Mouse (Mus musculus) myocyte (in vitro differentiated cells): ENCODE measurements around the gene Gm5565. TPM values are rescaled to one million over a fixed set of nuclear protein-coding genes. Genes with fewer than 3 reads are reported as not detected.
"Not testable (repeated sequence)": the region's sequence is repeated elsewhere in the genome, so short reads cannot be mapped to it uniquely, and the experiment has no call there.

Experiments
- H3K27me3 ChIP-seq: one replicate; pipeline ENCODE4 v1.6.1; 2011; ENCODE audit not compliant: control insufficient read depth, insufficient read depth, insufficient read length
- H3K36me3 ChIP-seq: one replicate; pipeline ENCODE4 v1.6.1; 2011; ENCODE audit not compliant: control insufficient read depth, insufficient read depth
- H3K4me2 ChIP-seq: one replicate; pipeline ENCODE4 v1.6.1; 2011; ENCODE audit warnings: low read depth, control low read depth
- H3K4me3 ChIP-seq: one replicate; pipeline ENCODE4 v1.5.1; 2011; ENCODE audit warnings: mild to moderate bottlenecking, control low read depth, moderate library complexity
- H3K79me2 ChIP-seq: one replicate; pipeline ENCODE4 v1.6.1; 2011; ENCODE audit not compliant: control insufficient read depth, insufficient read depth
- H3ac ChIP-seq: one replicate; pipeline ENCODE4 v1.6.1; 2011; ENCODE audit not compliant: control insufficient read depth, insufficient read length
- CEBPB ChIP-seq: IDR thresholded peaks from 2 replicates; pipeline ENCODE4 v1.6.1; 2011; ENCODE audit warnings: mild to moderate bottlenecking, moderate library complexity; ENCODE audit not compliant: poor library complexity, insufficient read depth, severe bottlenecking
- E2F4 ChIP-seq: IDR thresholded peaks from one replicate; pipeline ENCODE4 v1.6.1; 2011; ENCODE audit warnings: mild to moderate bottlenecking, control low read depth, moderate library complexity; ENCODE audit not compliant: insufficient read depth
- MAX ChIP-seq: IDR thresholded peaks from one replicate; pipeline ENCODE4 v1.6.1; 2011; ENCODE audit warnings: low read depth, mild to moderate bottlenecking, control low read depth
- MYOD1 ChIP-seq, 3 experiments: IDR thresholded peaks; one replicate each; pipeline ENCODE4 v1.6.1; 2011; ENCODE audit warnings: control low read depth in 2 of 3, low read depth in 2 of 3, mild to moderate bottlenecking in 2 of 3, moderate library complexity in 1 of 3; ENCODE audit not compliant: insufficient read length in 2 of 3, control insufficient read depth in 1 of 3
- MYOG ChIP-seq, 3 experiments: IDR thresholded peaks; one replicate each; pipeline ENCODE4 v1.6.1; 2011; ENCODE audit warnings: control low read depth in 2 of 3, low read depth in 2 of 3, mild to moderate bottlenecking in 2 of 3; ENCODE audit not compliant: insufficient read length in 2 of 3, control insufficient read depth in 1 of 3, insufficient read depth in 1 of 3
- POLR2A ChIP-seq: IDR thresholded peaks from one replicate; pipeline ENCODE4 v1.6.1; 2011; ENCODE audit warnings: low read depth, mild to moderate bottlenecking, control low read depth, moderate library complexity; ENCODE audit not compliant: insufficient read length
- POLR2AphosphoS2 ChIP-seq: IDR thresholded peaks from one replicate; pipeline ENCODE4 v1.6.1; 2011; ENCODE audit warnings: low read depth, control low read depth; ENCODE audit not compliant: insufficient read length
- REST ChIP-seq: IDR thresholded peaks from one replicate; pipeline ENCODE4 v1.6.1; 2011; ENCODE audit warnings: mild to moderate bottlenecking, control low read depth, moderate library complexity; ENCODE audit not compliant: insufficient read depth, insufficient read length
- SRF ChIP-seq: IDR thresholded peaks from one replicate; pipeline ENCODE4 v1.6.1; 2011; ENCODE audit warnings: low read depth; ENCODE audit not compliant: control insufficient read depth, insufficient read length
- TCF12 ChIP-seq: IDR thresholded peaks from one replicate; pipeline ENCODE4 v1.6.1; 2011; ENCODE audit warnings: mild to moderate bottlenecking, control low read depth; ENCODE audit not compliant: poor library complexity, insufficient read depth, severe bottlenecking
- TCF3 ChIP-seq: IDR thresholded peaks from one replicate; pipeline ENCODE4 v1.6.1; 2011; ENCODE audit warnings: low read depth, control low read depth; ENCODE audit not compliant: insufficient read length
- USF1 ChIP-seq: IDR thresholded peaks from one replicate; pipeline ENCODE4 v1.6.1; 2011; ENCODE audit warnings: low read depth, mild to moderate bottlenecking, control low read depth, moderate library complexity
- polyA plus RNA-seq: library from polyadenylated mRNA; unstranded; fragments of >200 nt; fragmentation: generic; extraction: Trizol; gene quantifications from one replicate; pipeline ENCODE4 v1.2.1, GENCODE M21; 2012; ENCODE audit warnings: missing spikeins

Gene Gm5565
- polyA plus RNA-seq, 1 experiment: not detected

- Histone ChIP-seq H3ac (no peak overlapping the region), H3K79me2 (no peaks in the 10 kb centered on the region), H3K27me3 (no peaks in the 10 kb centered on the region), H3K4me2 (no peak overlapping the region), H3K4me3 (no peak overlapping the region), H3K36me3 (peaks cover 6% of the 10 kb centered on the region)
- TF ChIP-seq SRF: no peak
- TF ChIP-seq TCF12: no peak
- no peak for TF ChIP-seq MYOG (IDR thresholded peaks at IDR 0.05; ENCODE audit: control insufficient read depth in 1 of 3, insufficient read depth in 1 of 3, insufficient read length in 2 of 3, low read depth in 2 of 3)
- TF ChIP-seq POLR2AphosphoS2: no peak
- no peak for TF ChIP-seq TCF3
- TF ChIP-seq CEBPB: no peak
- TF ChIP-seq USF1: no peak
- TF ChIP-seq REST: no peak
- no peak for TF ChIP-seq POLR2A
- no peak for TF ChIP-seq MAX
- TF ChIP-seq E2F4: no peak
- TF ChIP-seq MYOD1 (IDR thresholded peaks at IDR 0.05; ENCODE audit: control insufficient read depth in 1 of 3, insufficient read length in 2 of 3, low read depth in 2 of 3): no peak
These were observed 38.7 kb upstream of the Gm5565 start for GRCm38 (mm10) chr5:146199073-146199472.

- Histone ChIP-seq H3K79me2 (no peaks in the 10 kb centered on the region), H3K4me3 (no peak overlapping the region), H3K27me3 (no peaks in the 10 kb centered on the region), H3K36me3 (no peaks in the 10 kb centered on the region), H3K4me2 (no peak overlapping the region), H3ac (no peak overlapping the region)
- TF ChIP-seq POLR2A: no peak
- no peak for TF ChIP-seq MYOG (IDR thresholded peaks at IDR 0.05; ENCODE audit: control insufficient read depth in 1 of 3, insufficient read depth in 1 of 3, insufficient read length in 2 of 3, low read depth in 2 of 3)
These were observed 33.0 kb upstream of the Gm5565 start for GRCm38 (mm10) chr5:146193360-146193759.

- Histone ChIP-seq H3K27me3 (no peaks in the 10 kb centered on the region), H3K79me2 (no peaks in the 10 kb centered on the region), H3K4me3 (no peak overlapping the region), H3K36me3 (no peaks in the 10 kb centered on the region), H3K4me2 (no peak overlapping the region), H3ac (no peak overlapping the region)
- no peak for TF ChIP-seq SRF
- no peak for TF ChIP-seq MAX
- TF ChIP-seq POLR2AphosphoS2: no peak
These were observed 30.3 kb upstream of the Gm5565 start for GRCm38 (mm10) chr5:146190501-146191269.

- TF ChIP-seq TCF3 (no peak), MYOD1 (IDR thresholded peaks at IDR 0.05; ENCODE audit: control insufficient read depth in 1 of 3, insufficient read length in 2 of 3, low read depth in 2 of 3) (no peak), CEBPB (no peak), SRF (no peak), TCF12 (no peak), REST (no peak), MYOG (IDR thresholded peaks at IDR 0.05; ENCODE audit: control insufficient read depth in 1 of 3, insufficient read depth in 1 of 3, insufficient read length in 2 of 3, low read depth in 2 of 3) (no peak), USF1 (no peak), MAX (no peak), E2F4 (no peak), POLR2AphosphoS2 (no peak), POLR2A (no peak)
- Histone ChIP-seq H3K36me3 (no peaks in the 10 kb centered on the region), H3K79me2 (no peaks in the 10 kb centered on the region), H3K4me2 (no peak overlapping the region), H3K27me3 (no peaks in the 10 kb centered on the region), H3ac (no peak overlapping the region), H3K4me3 (no peak overlapping the region)
These were observed 29.8 kb upstream of the Gm5565 start for GRCm38 (mm10) chr5:146190093-146190492.

GRCm38 (mm10) chr5:146188712-146189111 lies 28.4 kb upstream of the Gm5565 start:
- no peaks in the 10 kb centered on the region for H3K79me2 ChIP-seq
- H3K36me3 ChIP-seq: no peaks in the 10 kb centered on the region
- no peak overlapping the region for H3K4me3 ChIP-seq
- H3K27me3 ChIP-seq: no peaks in the 10 kb centered on the region
- no peak for TF ChIP-seq MYOG (IDR thresholded peaks at IDR 0.05; ENCODE audit: control insufficient read depth in 1 of 3, insufficient read depth in 1 of 3, insufficient read length in 2 of 3, low read depth in 2 of 3)
- TF ChIP-seq MAX: no peak
- no peak overlapping the region for H3ac ChIP-seq
- no peak overlapping the region for H3K4me2 ChIP-seq

GRCm38 (mm10) chr5:146188144-146188543 lies 27.8 kb upstream of the Gm5565 start:
- H3K79me2 ChIP-seq: no peaks in the 10 kb centered on the region
- no peak overlapping the region for H3K4me2 ChIP-seq
- TF ChIP-seq USF1 (no peak), TCF12 (no peak), MYOD1 (IDR thresholded peaks at IDR 0.05; ENCODE audit: control insufficient read depth in 1 of 3, insufficient read length in 2 of 3, low read depth in 2 of 3) (no peak), TCF3 (no peak), CEBPB (no peak), SRF (no peak), POLR2AphosphoS2 (no peak), POLR2A (no peak), REST (no peak), MYOG (IDR thresholded peaks at IDR 0.05; ENCODE audit: control insufficient read depth in 1 of 3, insufficient read depth in 1 of 3, insufficient read length in 2 of 3, low read depth in 2 of 3) (no peak), E2F4 (no peak), MAX (no peak)
- H3K27me3 ChIP-seq: no peaks in the 10 kb centered on the region
- no peaks in the 10 kb centered on the region for H3K36me3 ChIP-seq
- H3K4me3 ChIP-seq: no peak overlapping the region
- no peak overlapping the region for H3ac ChIP-seq

- H3K4me3 ChIP-seq, H3K27me3 ChIP-seq, H3K36me3 ChIP-seq, H3ac ChIP-seq, H3K79me2 ChIP-seq, H3K4me2 ChIP-seq: not testable (repeated sequence)
These were observed 27.1 kb upstream of the Gm5565 start for GRCm38 (mm10) chr5:146187441-146187840.

- not testable (repeated sequence) for H3ac ChIP-seq, H3K36me3 ChIP-seq, H3K27me3 ChIP-seq, H3K4me2 ChIP-seq, H3K4me3 ChIP-seq, H3K79me2 ChIP-seq
These were observed 24.9 kb upstream of the Gm5565 start, which contains the start of gene 1700001J03Rik for GRCm38 (mm10) chr5:146185204-146185603. Gene 1700001J03Rik (minus strand): TSS chr5:146185304.
